Mouse (Mus musculus) C2C12 (cell line): ENCODE results near the gene Prom1.

Experiments used
- CTCF ChIP-seq: IDR thresholded peaks from one replicate; pipeline ENCODE4 v1.5.1; 2011; ENCODE audit not compliant: control insufficient read depth, insufficient read depth, insufficient read length
- MAX ChIP-seq: IDR thresholded peaks from one replicate; pipeline ENCODE4 v1.6.1; 2011; ENCODE audit warnings: mild to moderate bottlenecking, control low read depth
- MYOG ChIP-seq: IDR thresholded peaks from one replicate; pipeline ENCODE4 v1.6.1; 2011; ENCODE audit not compliant: control insufficient read depth, insufficient read length; ENCODE audit errors: extremely low read depth
- USF1 ChIP-seq: IDR thresholded peaks from one replicate; pipeline ENCODE4 v1.6.1; 2011; ENCODE audit warnings: low read depth, mild to moderate bottlenecking, control low read depth, moderate library complexity

- TF ChIP-seq CTCF (no peak), MAX (no peak), MYOG (no peak), USF1 (no peak)
These were observed 41.8 kb upstream of the Prom1 start for GRCm38 (mm10) chr5:44143467-44144235.
